Mouse (Mus musculus) neural tube, embryonic 13.5 days (tissue): Measurements from ENCODE around the gene C2cd4a. TPM values are rescaled to one million over a fixed set of nuclear protein-coding genes. Genes with fewer than 3 reads are reported as not detected.

ENCODE experiments used
- ATAC-seq: fragments of 200-750 bp; cut with Nextera tagmentation; 2 replicates; pipeline ENCODE4 v1.8.0; 2017; ENCODE audit warnings: low read depth, mild to moderate bottlenecking, moderate TSS enrichment, moderate library complexity
- H3K27ac ChIP-seq: fragments of 300-500 bp; sonication (generic); replicated peaks from 2 replicates; pipeline ENCODE4 v1.5.1; 2015; ENCODE audit warnings: moderate library complexity, mild to moderate bottlenecking, inconsistent platforms
- H3K27me3 ChIP-seq: fragments of 300-500 bp; sonication (generic); 2 replicates; pipeline ENCODE4 v1.6.1; 2015; ENCODE audit warnings: mild to moderate bottlenecking, inconsistent platforms
- H3K36me3 ChIP-seq: fragments of 300-500 bp; sonication (generic); 2 replicates; pipeline ENCODE4 v1.6.1; 2015; ENCODE audit warnings: mild to moderate bottlenecking, inconsistent platforms
- H3K4me1 ChIP-seq: fragments of 300-500 bp; sonication (generic); replicated peaks from 2 replicates; pipeline ENCODE4 v1.6.1; 2015; ENCODE audit warnings: inconsistent platforms
- H3K4me2 ChIP-seq: fragments of 300-500 bp; sonication (generic); 2 replicates; pipeline ENCODE4 v1.6.1; 2015; ENCODE audit warnings: inconsistent platforms, mild to moderate bottlenecking, moderate library complexity
- H3K4me3 ChIP-seq: fragments of 300-500 bp; sonication (generic); 2 replicates; pipeline ENCODE4 v1.5.1; 2015; ENCODE audit warnings: mild to moderate bottlenecking, inconsistent platforms
- H3K9ac ChIP-seq: fragments of 300-500 bp; sonication (generic); 2 replicates; pipeline ENCODE4 v1.6.1; 2015; ENCODE audit warnings: moderate library complexity, mild to moderate bottlenecking, inconsistent platforms
- H3K9me3 ChIP-seq: fragments of 300-500 bp; sonication (generic); 2 replicates; pipeline ENCODE4 v1.6.1; 2016; ENCODE audit warnings: inconsistent platforms
- WGBS: fragments of 180-500 bp; shearing (Covaris S2); methylation state at CpG from one replicate; pipeline ENCODE4 v1.1.7; 2015; 5-methylcytosine and 5-hydroxymethylcytosine counted together
- polyA plus RNA-seq: library from polyadenylated mRNA; unstranded; fragments of >200 nt; fragmentation: Nextera tagmentation; extraction: Ambion mirVana; gene quantifications from 2 replicates; pipeline ENCODE4 v1.2.1, GENCODE M21; 2015

C2cd4a gene
- polyA plus RNA-seq, 1 experiment from 2014 or later: 0.46 TPM

DNA sequence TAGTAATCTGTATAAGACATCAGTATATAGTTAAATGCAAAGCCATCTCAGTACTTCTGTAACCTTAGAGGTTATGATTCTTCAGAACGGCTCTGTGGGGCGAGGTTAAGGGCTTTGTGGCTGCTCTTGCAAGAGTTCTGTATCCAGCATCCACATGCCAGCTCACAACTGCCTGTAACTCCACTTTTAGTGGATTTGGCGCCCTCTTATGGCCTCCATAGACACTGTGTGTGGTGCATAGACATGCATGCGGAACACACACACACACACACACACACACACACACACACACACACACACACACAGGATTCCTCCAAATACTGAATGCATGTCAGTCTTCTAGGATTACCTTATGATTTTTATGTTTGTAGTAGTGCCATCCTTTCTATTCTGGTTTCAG lies 19.0 kb upstream of the C2cd4a start:
- Histone ChIP-seq H3K4me2 (no peak overlapping the region), H3K4me3 (no peak overlapping the region), H3K36me3 (peaks cover 15% of the 10 kb centered on the region), H3K27me3 (no peaks in the 10 kb centered on the region), H3K9me3 (no peaks in the 10 kb centered on the region), H3K4me1 (no peaks in the 10 kb centered on the region; the same call in 1 of the 2 replicates), H3K9ac (no peak overlapping the region), H3K27ac (no peak overlapping the region)
- ATAC-seq: no peak
- WGBS: 82% methylated on average over 4 of the region's 4 CpGs

DNA sequence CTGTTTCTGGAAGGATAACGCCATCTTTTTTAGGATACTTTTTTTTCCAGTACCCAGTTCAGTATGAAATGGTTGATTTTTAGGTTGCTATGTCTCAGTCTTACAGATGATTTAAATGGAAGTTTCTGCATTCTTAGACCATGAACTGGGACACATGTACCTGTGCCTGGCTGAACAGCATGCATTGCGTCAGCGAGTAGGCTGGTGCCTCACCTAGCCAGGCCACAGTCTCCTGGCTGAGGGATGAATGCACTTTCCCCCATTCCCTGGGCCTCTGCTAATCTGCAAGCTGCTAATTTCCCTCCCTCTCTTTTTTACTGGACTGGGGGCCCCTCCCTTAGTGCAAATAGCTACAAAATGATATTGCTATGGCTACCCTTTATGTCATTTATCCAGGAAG lies 17.7 kb upstream of the C2cd4a start:
- H3K9ac ChIP-seq: no peak overlapping the region
- WGBS: 95% methylated on average over 3 of the region's 3 CpGs
- H3K27me3 ChIP-seq: no peaks in the 10 kb centered on the region
- H3K4me1 ChIP-seq: no peaks in the 10 kb centered on the region; the same call in 1 of the 2 replicates
- ATAC-seq: no peak
- no peak overlapping the region for H3K4me3 ChIP-seq
- H3K27ac ChIP-seq: no peak overlapping the region
- no peaks in the 10 kb centered on the region for H3K9me3 ChIP-seq
- H3K4me2 ChIP-seq: no peak overlapping the region
- H3K36me3 ChIP-seq: peaks cover 8% of the 10 kb centered on the region

DNA sequence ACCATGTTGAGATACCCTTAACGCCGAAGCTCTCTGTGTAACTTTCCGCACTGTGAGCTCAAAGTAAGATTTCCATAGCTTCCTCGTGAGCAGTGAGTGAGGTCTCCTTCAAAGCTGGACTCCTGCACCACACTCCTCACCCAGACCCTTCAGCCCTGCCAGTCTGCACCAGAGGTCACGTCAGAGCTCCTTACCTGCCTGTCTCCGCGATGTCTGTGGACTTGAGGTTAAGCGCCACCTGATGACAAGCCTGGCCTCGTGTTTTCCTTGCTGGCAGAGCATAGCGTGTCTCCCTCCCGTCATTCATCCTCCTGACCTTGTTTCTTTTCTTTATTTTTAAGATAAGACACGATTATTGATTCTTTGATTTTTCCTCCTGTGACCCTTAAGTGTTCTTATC lies 17.3 kb upstream of the C2cd4a start:
- H3K27me3 ChIP-seq: no peaks in the 10 kb centered on the region
- H3K27ac ChIP-seq: no peak overlapping the region
- peaks cover 6% of the 10 kb centered on the region for H3K36me3 ChIP-seq
- no peaks in the 10 kb centered on the region; the same call in 1 of the 2 replicates for H3K4me1 ChIP-seq
- WGBS: 86% methylated on average over 12 of the region's 12 CpGs
- no peak overlapping the region for H3K4me3 ChIP-seq
- H3K9ac ChIP-seq: no peak overlapping the region
- ATAC-seq: no peak
- H3K9me3 ChIP-seq: no peaks in the 10 kb centered on the region
- H3K4me2 ChIP-seq: no peak overlapping the region

DNA sequence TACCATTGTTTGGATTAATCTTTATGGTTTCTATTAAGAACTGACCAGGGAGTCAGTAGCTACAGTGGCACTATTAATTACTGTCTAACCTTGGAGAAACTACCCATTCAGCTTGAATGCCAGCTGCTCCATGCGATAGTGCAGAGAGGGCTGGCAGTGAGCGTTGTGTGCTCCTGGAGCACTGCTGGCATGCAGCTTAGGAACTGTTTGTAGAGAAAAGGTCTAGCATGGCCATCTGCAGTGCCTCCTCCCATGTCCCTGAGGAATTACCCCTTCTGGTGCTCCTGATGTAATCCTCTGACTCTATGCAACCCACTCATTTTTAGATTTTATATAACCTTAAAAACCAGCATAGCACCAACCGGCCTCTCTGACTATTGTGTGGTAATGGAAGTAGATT lies 15.5 kb upstream of the C2cd4a start:
- no peaks in the 10 kb centered on the region; the same call in 1 of the 2 replicates for H3K4me1 ChIP-seq
- no peak overlapping the region for H3K9ac ChIP-seq
- no peaks in the 10 kb centered on the region for H3K9me3 ChIP-seq
- H3K4me3 ChIP-seq: no peak overlapping the region
- H3K27me3 ChIP-seq: no peaks in the 10 kb centered on the region
- ATAC-seq: no peak
- 67% methylated on average over 3 of the region's 3 CpGs for WGBS
- H3K4me2 ChIP-seq: no peak overlapping the region
- no peaks in the 10 kb centered on the region for H3K36me3 ChIP-seq
- H3K27ac ChIP-seq: no peak overlapping the region

DNA sequence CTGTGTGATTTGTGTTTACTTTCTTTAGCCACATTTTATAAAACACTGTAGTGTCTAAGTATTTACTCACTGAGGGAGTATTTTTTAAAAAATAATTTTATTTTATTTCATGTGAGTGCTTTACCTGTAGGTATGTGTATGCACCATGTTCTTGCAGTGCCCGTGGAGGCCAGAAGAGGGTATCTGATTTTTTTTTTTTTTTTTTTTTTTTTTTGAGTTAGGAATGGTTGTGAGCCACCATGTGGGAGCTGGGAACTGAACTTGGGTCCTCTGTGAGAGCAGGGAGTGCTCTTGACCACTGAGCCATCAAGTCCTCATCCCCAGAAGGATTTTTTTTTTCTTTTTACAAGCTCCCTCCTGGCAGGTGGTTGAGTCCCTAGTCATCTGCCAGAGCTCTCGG lies 14.0 kb upstream of the C2cd4a start:
- peaks cover 14% of the 10 kb centered on the region for H3K4me1 ChIP-seq
- H3K27ac ChIP-seq: no peak overlapping the region
- no peak overlapping the region for H3K4me3 ChIP-seq
- no peaks in the 10 kb centered on the region for H3K36me3 ChIP-seq
- no peaks in the 10 kb centered on the region for H3K9me3 ChIP-seq
- no peak overlapping the region for H3K9ac ChIP-seq
- WGBS: 87% methylated on average over 2 of the region's 2 CpGs
- ATAC-seq: no peak
- H3K27me3 ChIP-seq: no peaks in the 10 kb centered on the region
- no peak overlapping the region for H3K4me2 ChIP-seq

DNA sequence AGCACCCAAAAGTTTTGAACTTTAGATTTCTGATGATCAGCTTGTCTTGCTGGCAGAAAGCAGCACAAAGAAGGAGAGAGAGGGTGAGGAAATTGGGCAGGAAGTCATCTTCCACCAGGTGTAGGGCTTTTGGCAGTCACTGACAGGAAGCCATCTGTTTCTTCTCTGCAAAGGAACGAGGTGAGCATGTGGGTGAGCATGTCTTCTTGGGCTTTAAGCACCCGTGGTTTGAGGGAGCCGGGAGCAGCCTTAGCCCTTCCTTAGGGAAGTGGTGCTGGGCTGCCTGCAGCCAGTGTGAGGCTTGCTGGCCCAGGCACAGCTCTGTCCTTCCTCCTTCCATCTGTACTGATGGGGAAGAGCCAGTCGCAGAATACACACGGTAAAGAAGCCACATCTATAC lies 13.5 kb upstream of the C2cd4a start:
- peaks cover 18% of the 10 kb centered on the region for H3K4me1 ChIP-seq
- no peak for ATAC-seq
- no peak overlapping the region for H3K9ac ChIP-seq
- no peak overlapping the region for H3K4me3 ChIP-seq
- no peaks in the 10 kb centered on the region for H3K27me3 ChIP-seq
- H3K9me3 ChIP-seq: no peaks in the 10 kb centered on the region
- 88% methylated on average over 5 of the region's 5 CpGs for WGBS
- no peak overlapping the region for H3K4me2 ChIP-seq
- no peak overlapping the region for H3K27ac ChIP-seq
- no peaks in the 10 kb centered on the region for H3K36me3 ChIP-seq

DNA sequence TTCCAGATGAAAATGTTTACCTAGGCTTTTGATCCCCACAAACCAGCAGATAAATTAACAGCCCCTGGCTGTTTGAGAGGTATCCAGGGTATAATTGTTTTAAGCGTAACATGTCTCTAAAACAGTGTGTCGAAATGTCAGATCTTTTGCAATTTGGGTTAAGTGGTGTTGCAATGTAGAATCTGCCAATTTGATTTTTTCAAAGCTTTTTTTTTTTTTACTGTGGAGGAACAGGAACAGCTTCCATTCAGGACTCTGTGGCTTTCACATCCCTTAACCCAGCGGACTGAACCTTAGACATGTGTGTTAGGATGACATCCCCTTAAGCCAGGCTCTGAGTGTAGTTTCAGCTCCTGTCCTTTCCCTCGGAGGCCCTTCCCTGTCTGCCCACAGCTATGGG lies 12.9 kb upstream of the C2cd4a start:
- 88% methylated on average over 4 of the region's 4 CpGs for WGBS
- Histone ChIP-seq H3K36me3 (no peaks in the 10 kb centered on the region), H3K4me1 (peaks cover 19% of the 10 kb centered on the region), H3K4me2 (no peak overlapping the region), H3K9ac (no peak overlapping the region), H3K4me3 (no peak overlapping the region), H3K27ac (no peak overlapping the region), H3K9me3 (no peaks in the 10 kb centered on the region), H3K27me3 (no peaks in the 10 kb centered on the region)
- ATAC-seq: no peak

DNA sequence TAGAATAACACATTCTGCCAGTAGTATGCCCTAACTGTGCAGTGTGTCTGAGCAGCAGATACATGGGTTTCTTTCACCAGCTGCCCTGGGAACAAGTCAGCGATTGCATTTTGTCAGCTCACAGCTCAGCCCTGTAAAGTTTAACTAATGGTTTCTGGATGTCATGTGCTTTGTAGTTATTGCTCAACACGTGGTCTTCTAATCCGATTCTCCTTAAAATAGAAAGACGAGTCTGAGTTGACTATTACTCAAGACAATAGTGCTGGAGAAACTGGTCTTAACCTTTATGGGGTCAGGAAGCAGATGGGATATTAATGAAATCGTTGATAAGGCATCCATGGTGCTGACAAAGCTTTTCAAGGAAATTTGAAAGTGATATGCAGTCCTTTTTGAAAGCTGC lies 10.7 kb upstream of the C2cd4a start:
- WGBS: 76% methylated on average over 5 of the region's 5 CpGs
- Histone ChIP-seq H3K4me1 (peaks cover 19% of the 10 kb centered on the region), H3K27ac (no peak overlapping the region), H3K27me3 (no peaks in the 10 kb centered on the region), H3K9ac (no peak overlapping the region), H3K4me2 (no peak overlapping the region), H3K36me3 (no peaks in the 10 kb centered on the region), H3K9me3 (no peaks in the 10 kb centered on the region), H3K4me3 (no peak overlapping the region)
- no peak for ATAC-seq

DNA sequence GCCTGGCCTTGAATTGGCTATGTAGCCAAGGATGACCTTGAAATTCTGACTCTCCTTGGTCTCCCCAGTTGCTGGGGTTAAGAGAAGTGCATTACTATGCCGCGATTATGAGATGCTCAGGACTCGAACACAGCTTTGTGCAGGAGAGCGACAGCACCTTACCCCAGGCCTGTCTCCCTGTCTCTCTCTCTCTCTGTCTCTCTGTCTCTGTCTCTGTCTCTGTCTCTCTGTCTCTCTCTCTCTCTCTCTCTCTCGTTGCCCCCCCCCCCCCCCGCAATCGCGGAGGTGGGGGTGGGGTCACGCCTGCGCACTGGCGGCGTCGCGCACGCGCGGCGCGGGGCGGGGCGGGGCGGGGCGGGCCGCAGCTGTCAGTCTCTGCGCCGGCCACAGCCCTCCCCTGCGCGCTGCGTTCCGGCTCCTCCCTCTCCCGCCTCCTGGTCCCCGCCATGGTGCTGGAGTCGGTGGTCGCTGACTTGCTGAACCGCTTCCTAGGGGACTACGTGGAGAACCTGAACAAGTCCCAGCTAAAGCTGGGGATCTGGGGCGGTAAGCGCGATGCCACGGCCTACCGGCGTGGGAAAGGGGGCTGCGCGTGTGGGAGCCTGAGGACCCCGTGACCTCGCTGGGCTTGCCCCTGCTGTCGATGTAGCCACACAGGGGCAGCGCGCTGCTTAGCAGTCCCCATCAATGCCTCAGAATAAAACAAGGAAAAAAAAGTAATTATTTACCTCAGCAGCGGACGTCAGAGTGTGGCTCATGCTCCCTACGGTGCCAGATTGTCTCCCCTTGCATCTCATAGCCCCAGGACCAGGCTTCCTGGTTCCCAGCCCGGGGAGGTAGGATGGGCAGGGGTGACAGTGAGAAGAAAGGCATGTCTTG lies 8.1 kb upstream of the C2cd4a start, which contains the start of gene Vps13c:
Vps13c (plus strand) TSS at position 416 of the 879 bp plus-strand sequence.
- under 1% methylated on average over 31 of the region's 53 CpGs for WGBS

DNA sequence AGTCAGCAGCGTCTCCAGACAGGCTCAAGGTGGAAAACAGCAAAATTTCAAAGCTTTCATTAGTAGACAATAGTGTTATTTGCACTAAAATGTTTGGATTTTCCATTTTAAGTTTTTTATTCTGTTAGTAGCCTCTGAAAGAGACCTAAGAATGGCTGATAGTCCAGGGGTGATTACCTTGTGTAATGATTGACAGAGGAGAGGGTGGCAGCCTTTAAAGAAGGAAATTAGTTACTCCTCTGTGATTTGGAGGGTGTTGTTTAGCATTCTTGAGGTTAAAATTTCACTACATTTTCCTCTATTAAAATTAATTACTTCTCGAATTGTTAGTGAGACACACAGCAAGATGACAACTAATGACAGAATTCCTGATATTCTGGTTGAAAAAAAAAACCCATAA lies 5.2 kb upstream of the C2cd4a start:
- Histone ChIP-seq H3K9me3 (no peaks in the 10 kb centered on the region), H3K27me3 (peaks cover 18% of the 10 kb centered on the region), H3K36me3 (no peaks in the 10 kb centered on the region), H3K9ac (no peak overlapping the region), H3K4me1 (peaks cover 20% of the 10 kb centered on the region), H3K4me2 (no peak overlapping the region), H3K4me3 (no peak overlapping the region), H3K27ac (no peak overlapping the region)
- ATAC-seq: no peak
- 82% methylated on average over 2 of the region's 2 CpGs for WGBS

More for the DNA sequence above, 8.1 kb upstream of the C2cd4a start, which contains the start of gene Vps13c:
- Histone ChIP-seq H3K36me3 (no peaks in the 10 kb centered on the region), H3K4me3 (peak within 1 kb of the TSS; percentile 78), H3K27me3 (no peaks in the 10 kb centered on the region), H3K9me3 (no peaks in the 10 kb centered on the region), H3K9ac (peak within 1 kb of the TSS; percentile 84), H3K27ac (peak within 1 kb of the TSS; percentile 88), H3K4me2 (peak within 1 kb of the TSS; percentile 82), H3K4me1 (peaks cover 19% of the 10 kb centered on the region)
- peak; percentile 98 for ATAC-seq

DNA sequence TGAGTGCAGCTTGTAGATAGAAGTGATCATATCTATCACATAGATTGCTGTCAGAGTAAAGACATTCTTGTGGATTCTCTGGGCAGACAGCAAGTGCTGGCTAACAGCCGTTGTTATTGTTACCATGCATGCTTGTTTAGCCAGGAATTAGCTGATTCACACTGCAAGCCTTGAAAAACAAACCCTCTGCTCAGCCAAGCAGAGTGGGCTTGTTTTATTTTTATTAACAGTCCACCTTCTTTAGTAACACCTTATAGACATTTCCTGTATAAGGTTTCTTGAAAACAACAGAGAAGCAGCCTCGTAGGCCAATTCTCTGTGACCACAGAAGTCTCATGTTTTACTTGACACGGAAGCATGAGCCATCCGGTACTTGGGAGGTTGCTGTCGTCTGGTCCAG lies 2.4 kb upstream of the C2cd4a start:
- Histone ChIP-seq H3K27me3 (peaks cover 45% of the 10 kb centered on the region), H3K27ac (no peak overlapping the region), H3K4me3 (no peak overlapping the region), H3K4me1 (peaks cover 20% of the 10 kb centered on the region), H3K4me2 (no peak overlapping the region), H3K9ac (no peak overlapping the region), H3K9me3 (no peaks in the 10 kb centered on the region), H3K36me3 (no peaks in the 10 kb centered on the region)
- 94% methylated on average over 5 of the region's 5 CpGs for WGBS
- no peak for ATAC-seq

DNA sequence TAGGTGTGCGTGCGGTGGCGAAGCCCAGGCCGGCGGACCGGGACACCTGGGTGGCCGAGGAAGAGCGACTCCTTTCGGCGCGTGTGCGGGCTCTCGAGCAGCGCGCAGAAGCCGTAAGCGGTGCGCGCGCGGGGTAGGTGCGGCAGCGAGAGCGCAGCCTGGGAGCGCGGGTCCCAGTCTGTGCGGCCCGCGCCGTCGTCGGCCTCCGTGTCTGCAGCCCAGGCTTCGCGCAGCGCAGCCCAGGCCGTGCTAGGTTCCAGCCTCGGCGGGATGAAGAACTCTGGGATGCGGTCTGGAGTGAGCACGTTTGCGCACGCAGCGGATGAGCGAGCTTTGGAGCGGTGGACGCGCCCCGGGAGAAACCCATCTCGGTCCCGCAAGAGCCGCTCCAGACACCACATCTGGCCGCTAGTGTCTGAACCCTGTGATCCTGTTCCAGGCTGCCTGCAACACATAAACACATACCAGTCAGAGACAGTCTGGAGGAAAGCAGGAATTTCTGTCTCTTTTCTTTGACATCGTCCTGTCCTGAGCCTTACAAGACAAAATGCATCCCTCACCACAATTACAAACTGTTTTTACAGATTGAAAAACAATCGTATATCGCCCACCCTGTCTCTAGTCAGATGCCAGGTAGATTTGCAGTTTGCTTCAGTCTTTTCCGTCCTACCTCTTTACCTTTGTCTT lies 628 bp downstream of the C2cd4a start:
- Histone ChIP-seq H3K27me3 (peaks cover 55% of the 10 kb centered on the region), H3K9ac (peak overlapping the region; percentile 68), H3K27ac (no peak overlapping the region), H3K9me3 (no peaks in the 10 kb centered on the region), H3K4me1 (peaks cover 20% of the 10 kb centered on the region), H3K36me3 (no peaks in the 10 kb centered on the region), H3K4me3 (peak overlapping the region; percentile 59), H3K4me2 (peak overlapping the region; percentile 73)
- under 1% methylated on average over 57 of the region's 57 CpGs for WGBS
- ATAC-seq: peak; percentile 76
